Mouse (Mus musculus): ENCODE measurements around the gene Chid1.

GRCm38 (mm10) chr7:141564561-141564960 is 24.9 kb upstream of the Chid1 start:
- TF ChIP-seq CTCF (IDR thresholded peaks at IDR 0.05; ENCODE audit: low read depth, low read length): no peak
- TF ChIP-seq POLR2A (IDR thresholded peaks at IDR 0.05; ENCODE audit: extremely low read depth, insufficient read depth, low read length): no peak
